Mouse (Mus musculus): ENCODE measurements around the gene Epb41l4b. TPM values are rescaled to one million over a fixed set of nuclear protein-coding genes. Genes with fewer than 3 reads are reported as not detected.

Gene Epb41l4b
- polyA plus RNA-seq, 1 experiment from 2014 or later, result 0.54 TPM

DNA sequence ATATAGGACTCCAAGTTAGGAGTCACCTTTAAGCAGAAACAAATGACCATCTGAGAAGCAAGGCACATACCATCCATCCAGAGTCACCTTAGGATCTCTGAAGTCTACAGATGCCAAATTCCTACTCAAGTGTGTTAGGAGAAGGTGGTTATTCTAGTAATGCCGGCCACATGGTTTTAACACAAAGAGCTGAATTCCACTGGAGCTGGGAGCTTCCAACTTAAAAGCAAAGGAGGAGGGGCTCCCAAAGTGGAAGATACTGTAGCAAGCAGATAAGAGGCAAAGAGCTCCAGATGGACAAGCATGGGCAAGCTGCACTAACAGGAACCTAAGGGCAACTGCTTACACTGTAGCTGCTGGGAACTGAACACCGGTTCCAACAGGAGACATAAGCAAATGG lies 76.3 kb downstream of the Epb41l4b start:
- Histone ChIP-seq H3K4me1 (peaks cover 14% of the 10 kb centered on the region), H3K4me2 (no peak overlapping the region), H3K27ac (no peak overlapping the region), H3K9ac (no peak overlapping the region), H3K9me3 (no peaks in the 10 kb centered on the region), H3K27me3 (peaks cover 7% of the 10 kb centered on the region; the same call in 1 of the 2 replicates), H3K36me3 (replicated peaks) (no peaks in the 10 kb centered on the region), H3K4me3 (replicated peaks) (no peak overlapping the region)
- ATAC-seq (ENCODE audit: low FRiP score), result no peak
- 96% methylated on average over 2 of the region's 2 CpGs for WGBS

DNA sequence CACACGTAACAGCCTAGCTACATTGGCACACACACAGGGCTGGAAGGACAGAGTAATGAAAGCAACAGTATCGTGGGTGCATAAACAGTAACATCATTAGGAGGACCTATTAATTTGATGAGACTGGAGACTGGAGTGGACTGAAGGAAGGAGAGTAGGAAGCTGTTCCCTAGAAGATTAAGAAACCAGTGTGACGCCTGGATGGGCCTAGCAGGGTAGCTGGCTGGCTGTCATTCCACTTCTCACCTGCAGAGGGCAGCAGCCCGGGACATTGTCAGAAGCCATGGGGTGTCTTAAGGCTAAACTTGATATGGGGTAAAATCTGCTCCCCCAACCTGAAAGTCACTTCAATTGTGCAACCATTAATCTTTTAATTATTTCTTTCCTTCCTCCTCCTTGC lies 78.0 kb downstream of the Epb41l4b start:
- no peaks in the 10 kb centered on the region for H3K36me3 ChIP-seq (replicated peaks)
- 0 out of 2 replicates have a peak, but pooled peaks cover 4% of the 10 kb centered on the region for H3K27me3 ChIP-seq
- no peak overlapping the region for H3K4me2 ChIP-seq
- no peak overlapping the region for H3K9ac ChIP-seq
- peak; percentile 79 for ATAC-seq (ENCODE audit: low FRiP score)
- no peak overlapping the region for H3K27ac ChIP-seq
- H3K4me1 ChIP-seq, result peaks cover 14% of the 10 kb centered on the region
- H3K4me3 ChIP-seq (replicated peaks), result no peak overlapping the region
- 28% methylated on average over 4 of the region's 4 CpGs for WGBS
- no peaks in the 10 kb centered on the region for H3K9me3 ChIP-seq

DNA sequence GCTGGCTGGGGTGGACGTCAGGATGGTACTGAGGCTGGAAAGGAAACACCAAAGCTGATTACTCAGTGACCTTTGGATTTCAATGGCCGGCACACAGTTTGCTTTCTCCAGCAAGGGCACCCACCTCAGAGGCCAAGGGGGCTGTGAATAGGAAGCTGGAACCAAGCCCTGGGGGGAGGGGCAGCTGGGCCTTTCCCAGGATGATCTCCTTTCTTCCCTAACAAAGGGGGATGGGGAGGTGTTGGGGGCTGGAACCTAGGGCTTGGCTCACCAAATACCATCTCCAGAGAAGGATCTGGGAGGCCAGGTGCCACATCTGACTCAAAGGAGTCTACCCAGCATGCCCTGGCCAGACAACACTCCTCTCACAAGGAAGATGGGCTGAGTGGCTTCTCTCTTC lies 78.4 kb downstream of the Epb41l4b start:
- Histone ChIP-seq H3K4me2 (no peak overlapping the region), H3K4me3 (replicated peaks) (no peak overlapping the region), H3K27me3 (0 out of 2 replicates have a peak, but pooled peaks cover 4% of the 10 kb centered on the region), H3K36me3 (replicated peaks) (no peaks in the 10 kb centered on the region), H3K9ac (no peak overlapping the region), H3K9me3 (no peaks in the 10 kb centered on the region), H3K27ac (no peak overlapping the region), H3K4me1 (peaks cover 14% of the 10 kb centered on the region)
- 7% methylated on average over 2 of the region's 2 CpGs for WGBS
- peak; percentile 17; the same call in 1 of the 2 replicates for ATAC-seq (ENCODE audit: low FRiP score)

DNA sequence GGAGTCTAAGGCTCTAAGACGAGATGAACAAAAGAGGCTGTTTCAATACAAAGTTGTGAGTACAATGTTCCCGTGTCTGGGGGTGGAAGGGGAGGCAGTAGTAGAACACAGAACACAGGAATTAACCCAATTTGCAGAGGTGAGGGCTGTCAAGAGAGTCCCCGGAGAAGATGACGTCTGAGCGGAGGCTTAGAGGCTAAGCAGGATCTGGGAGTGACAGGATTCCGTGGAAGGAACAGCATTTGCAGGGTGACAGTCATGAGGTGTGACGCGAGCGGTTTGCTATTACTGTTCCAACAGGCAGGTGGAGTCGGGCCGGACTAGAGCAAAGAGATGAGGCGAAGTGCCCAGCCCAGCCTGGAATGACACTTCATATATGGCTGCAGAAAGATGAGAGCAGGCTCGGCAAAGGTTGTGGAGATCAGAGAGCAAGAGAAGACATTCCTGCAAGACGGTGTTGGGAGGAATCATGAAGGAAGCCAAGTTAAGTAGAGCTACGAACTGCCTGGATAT lies 82.9 kb downstream of the Epb41l4b start:
- Histone ChIP-seq H3K4me3 (replicated peaks) (no peak overlapping the region), H3K36me3 (replicated peaks) (no peaks in the 10 kb centered on the region), H3K27ac (no peak overlapping the region), H3K9me3 (no peaks in the 10 kb centered on the region), H3K4me1 (peaks cover 14% of the 10 kb centered on the region), H3K27me3 (0 out of 2 replicates have a peak, but pooled peaks cover 1% of the 10 kb centered on the region), H3K4me2 (no peak overlapping the region), H3K9ac (no peak overlapping the region)
- WGBS, result 77% methylated on average over 15 of the region's 15 CpGs
- ATAC-seq (ENCODE audit: low FRiP score), result no peak

DNA sequence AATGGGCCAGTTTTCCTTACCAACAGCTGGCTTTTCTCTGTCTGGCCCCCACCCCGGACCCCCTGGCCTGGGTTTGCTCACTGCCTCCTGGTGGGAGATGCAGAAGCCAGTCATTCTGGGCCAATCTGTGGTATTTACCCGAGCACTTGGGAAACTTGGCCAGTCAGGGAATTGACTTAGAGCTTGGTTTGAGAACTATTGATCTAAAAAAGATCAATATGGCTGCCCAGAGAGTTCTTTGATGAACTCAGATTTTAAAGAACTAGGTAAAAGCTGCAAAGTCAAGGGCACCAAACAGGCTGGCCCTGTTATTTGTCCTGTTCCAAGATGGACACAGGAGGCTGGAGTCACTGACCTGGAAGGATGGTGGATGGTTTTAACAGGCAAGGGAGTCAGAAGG lies 84.6 kb downstream of the Epb41l4b start:
- Histone ChIP-seq H3K27ac (no peak overlapping the region), H3K4me2 (no peak overlapping the region), H3K36me3 (replicated peaks) (no peaks in the 10 kb centered on the region), H3K4me3 (replicated peaks) (no peak overlapping the region), H3K4me1 (peaks cover 2% of the 10 kb centered on the region; the same call in 1 of the 2 replicates), H3K9me3 (no peaks in the 10 kb centered on the region), H3K9ac (no peak overlapping the region), H3K27me3 (peaks cover 10% of the 10 kb centered on the region; the same call in 1 of the 2 replicates)
- WGBS, result 77% methylated on average over 2 of the region's 2 CpGs
- no peak for ATAC-seq (ENCODE audit: low FRiP score)

DNA sequence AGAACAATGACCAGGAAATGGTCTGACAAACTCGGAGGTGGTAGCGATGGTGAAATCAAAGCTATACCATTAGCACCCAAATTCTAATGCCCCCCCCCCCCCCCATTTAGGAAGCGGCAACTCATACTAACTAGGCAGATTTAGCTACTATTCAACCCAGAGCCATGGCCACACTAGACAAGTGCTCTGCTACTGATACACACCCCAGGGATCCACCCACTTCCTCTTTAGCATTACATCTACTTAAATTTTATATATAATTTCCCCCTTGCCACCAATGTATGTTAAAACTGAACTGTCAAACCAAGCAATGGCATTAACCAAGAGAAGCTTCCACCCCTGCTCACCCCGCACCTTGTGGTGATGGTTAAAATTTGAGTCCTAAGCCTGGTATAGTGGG lies 85.6 kb downstream of the Epb41l4b start:
- Histone ChIP-seq H3K9ac (no peak overlapping the region), H3K4me3 (replicated peaks) (no peak overlapping the region), H3K4me1 (peaks cover 2% of the 10 kb centered on the region; the same call in 1 of the 2 replicates), H3K27ac (no peak overlapping the region), H3K4me2 (no peak overlapping the region), H3K36me3 (replicated peaks) (no peaks in the 10 kb centered on the region), H3K27me3 (peaks cover 10% of the 10 kb centered on the region; the same call in 1 of the 2 replicates), H3K9me3 (no peaks in the 10 kb centered on the region)
- WGBS, result 92% methylated on average over 4 of the region's 4 CpGs
- no peak for ATAC-seq (ENCODE audit: low FRiP score)

DNA sequence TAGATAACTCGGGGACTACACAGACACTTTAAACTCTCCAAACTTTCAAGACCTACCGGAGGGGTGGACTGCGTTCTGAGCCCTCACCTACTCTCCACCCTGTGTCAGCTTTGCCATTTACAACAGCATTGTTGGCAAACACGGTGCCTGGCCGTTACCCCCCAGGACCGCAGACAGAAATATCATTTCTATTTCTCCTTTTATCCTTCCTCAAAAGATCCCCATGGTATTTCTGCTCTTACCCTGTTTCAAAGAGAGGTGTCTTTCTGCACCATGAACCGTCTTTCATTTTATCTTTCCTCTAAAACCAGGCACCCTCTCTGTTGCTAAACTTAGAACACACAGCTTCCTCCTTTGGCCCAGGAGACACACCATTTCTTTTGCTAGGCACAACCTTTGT lies 87.6 kb downstream of the Epb41l4b start:
- Histone ChIP-seq H3K4me1 (peaks cover 2% of the 10 kb centered on the region), H3K4me2 (no peak overlapping the region)

DNA sequence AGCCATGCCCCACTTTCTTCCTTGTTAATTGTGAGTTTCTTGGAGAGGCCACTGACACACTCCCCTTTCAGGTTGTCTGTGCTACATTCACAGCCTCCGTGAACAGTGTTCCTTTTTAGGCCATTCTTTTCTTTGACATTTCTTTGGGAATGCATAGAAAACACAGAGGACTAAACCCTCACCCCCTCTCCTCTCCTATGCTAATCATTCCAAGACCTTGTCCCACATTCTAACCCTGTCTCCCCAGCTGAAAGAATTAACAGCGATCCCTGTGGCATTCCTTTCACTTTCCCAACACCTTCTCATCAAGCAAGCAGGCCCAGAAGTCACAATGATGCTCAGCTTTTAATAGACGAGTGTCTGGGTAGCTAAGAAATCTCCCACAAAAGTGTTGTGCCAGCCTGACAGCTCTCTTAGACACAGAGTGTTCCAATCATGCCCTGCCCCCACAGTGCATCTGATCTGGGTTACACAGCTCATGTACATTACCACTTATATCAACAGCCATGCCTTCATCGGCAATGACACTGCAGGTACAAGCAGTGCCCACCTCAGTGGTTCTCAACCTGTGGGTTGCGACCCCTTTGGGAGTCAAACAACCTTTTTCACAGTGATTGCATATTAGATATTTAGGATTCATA lies 93.8 kb downstream of the Epb41l4b start:
- Histone ChIP-seq H3K27me3 (no peaks in the 10 kb centered on the region), H3K9ac (no peak overlapping the region), H3K4me3 (replicated peaks) (no peak overlapping the region), H3K36me3 (replicated peaks) (no peaks in the 10 kb centered on the region), H3K27ac (peak overlapping the region; percentile 46; the same call in 1 of the 2 replicates), H3K4me1 (peaks cover 14% of the 10 kb centered on the region), H3K4me2 (no peak overlapping the region), H3K9me3 (no peaks in the 10 kb centered on the region)
- WGBS, result 38% methylated on average over 5 of the region's 5 CpGs
- no peak for ATAC-seq (ENCODE audit: low FRiP score)

More for the DNA sequence above, 87.6 kb downstream of the Epb41l4b start:
- Histone ChIP-seq H3K4me3 (replicated peaks) (no peak overlapping the region), H3K9ac (no peak overlapping the region), H3K27me3 (peaks cover 10% of the 10 kb centered on the region; the same call in 1 of the 2 replicates), H3K27ac (no peak overlapping the region), H3K36me3 (replicated peaks) (no peaks in the 10 kb centered on the region), H3K9me3 (no peaks in the 10 kb centered on the region)
- no peak for ATAC-seq (ENCODE audit: low FRiP score)
- 75% methylated on average over 7 of the region's 7 CpGs for WGBS

DNA sequence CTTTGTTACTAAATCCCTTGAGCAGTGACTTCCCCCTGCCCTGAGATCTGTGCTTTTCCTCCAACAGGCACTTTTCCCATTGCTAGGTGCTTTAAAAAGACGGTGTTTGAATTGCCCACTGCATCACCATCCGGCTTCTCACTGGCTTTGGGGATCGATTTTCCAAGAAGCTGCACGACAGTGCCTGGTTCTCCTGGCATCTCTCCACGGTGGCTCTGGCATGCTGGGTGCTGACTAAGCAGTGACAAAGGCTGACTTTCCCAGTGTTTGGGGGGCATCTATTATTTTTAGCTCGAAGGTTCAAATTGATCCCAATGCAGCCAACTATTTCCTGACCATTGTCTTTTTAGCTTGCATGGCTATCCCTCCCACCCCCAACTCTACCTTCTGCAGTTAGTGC lies 94.7 kb downstream of the Epb41l4b start:
- Histone ChIP-seq H3K4me1 (peaks cover 14% of the 10 kb centered on the region), H3K36me3 (replicated peaks) (no peaks in the 10 kb centered on the region), H3K4me3 (replicated peaks) (no peak overlapping the region), H3K4me2 (no peak overlapping the region), H3K9ac (no peak overlapping the region), H3K9me3 (no peaks in the 10 kb centered on the region), H3K27me3 (no peaks in the 10 kb centered on the region), H3K27ac (no peak overlapping the region)
- 58% methylated on average over 6 of the region's 6 CpGs for WGBS
- no peak for ATAC-seq (ENCODE audit: low FRiP score)

DNA sequence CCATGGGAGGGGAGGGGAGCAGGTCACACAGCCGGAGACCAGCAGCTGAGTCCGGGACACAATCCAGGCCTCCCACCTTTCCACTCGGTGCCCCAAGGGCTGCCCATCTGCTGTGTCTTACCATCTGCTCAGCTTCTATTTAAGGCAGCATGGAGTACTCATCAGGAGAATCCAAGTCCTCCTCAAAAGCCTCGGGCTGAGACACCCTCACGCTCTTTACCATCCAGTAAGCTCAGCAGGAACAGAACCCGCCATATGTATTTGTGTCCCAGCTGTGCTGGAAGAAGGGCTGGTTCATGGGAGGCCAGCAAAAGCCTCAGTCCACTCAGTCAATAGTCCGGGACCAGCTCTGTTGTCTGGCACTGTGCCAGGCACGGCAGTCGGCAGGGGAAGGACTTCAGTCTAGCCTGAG lies 97.1 kb downstream of the Epb41l4b start:
- 0 out of 2 replicates have a peak, but pooled peaks have one; percentile 11 for ATAC-seq (ENCODE audit: low FRiP score)
- peaks cover 1% of the 10 kb centered on the region; the same call in 1 of the 2 replicates for H3K9me3 ChIP-seq
- no peak overlapping the region for H3K4me2 ChIP-seq
- H3K27me3 ChIP-seq, result no peaks in the 10 kb centered on the region
- no peaks in the 10 kb centered on the region for H3K36me3 ChIP-seq (replicated peaks)
- peaks cover 14% of the 10 kb centered on the region for H3K4me1 ChIP-seq
- 65% methylated on average over 9 of the region's 9 CpGs for WGBS
- H3K27ac ChIP-seq, result no peak overlapping the region
- no peak overlapping the region for H3K4me3 ChIP-seq (replicated peaks)
- no peak overlapping the region for H3K9ac ChIP-seq

DNA sequence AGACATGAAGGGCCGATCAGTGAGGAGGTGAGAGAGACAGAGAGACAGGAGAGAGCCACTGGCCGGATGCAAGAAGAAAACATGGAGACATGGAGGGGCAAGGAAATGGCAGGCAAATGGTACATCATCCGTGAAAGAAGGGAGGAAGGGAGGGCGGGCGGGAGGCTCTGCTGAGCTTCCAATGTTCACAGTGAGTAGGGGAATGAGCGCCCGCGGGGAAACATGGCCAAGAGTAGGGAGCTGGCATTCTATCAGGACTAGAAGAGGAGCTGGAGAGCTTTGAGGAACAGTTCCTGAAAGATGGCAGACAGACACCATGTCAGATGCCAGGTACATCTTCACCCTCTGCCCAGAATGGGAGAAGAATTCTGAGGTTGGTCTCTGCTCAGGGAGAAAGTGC lies 99.6 kb downstream of the Epb41l4b start:
- Histone ChIP-seq H3K27ac (no peak overlapping the region), H3K9ac (no peak overlapping the region), H3K4me3 (replicated peaks) (no peak overlapping the region), H3K4me1 (peaks cover 16% of the 10 kb centered on the region), H3K9me3 (peaks cover 3% of the 10 kb centered on the region; the same call in 1 of the 2 replicates), H3K27me3 (no peaks in the 10 kb centered on the region), H3K36me3 (replicated peaks) (no peaks in the 10 kb centered on the region), H3K4me2 (no peak overlapping the region)
- ATAC-seq (ENCODE audit: low FRiP score), result no peak
- WGBS, result 96% methylated on average over 8 of the region's 8 CpGs

DNA sequence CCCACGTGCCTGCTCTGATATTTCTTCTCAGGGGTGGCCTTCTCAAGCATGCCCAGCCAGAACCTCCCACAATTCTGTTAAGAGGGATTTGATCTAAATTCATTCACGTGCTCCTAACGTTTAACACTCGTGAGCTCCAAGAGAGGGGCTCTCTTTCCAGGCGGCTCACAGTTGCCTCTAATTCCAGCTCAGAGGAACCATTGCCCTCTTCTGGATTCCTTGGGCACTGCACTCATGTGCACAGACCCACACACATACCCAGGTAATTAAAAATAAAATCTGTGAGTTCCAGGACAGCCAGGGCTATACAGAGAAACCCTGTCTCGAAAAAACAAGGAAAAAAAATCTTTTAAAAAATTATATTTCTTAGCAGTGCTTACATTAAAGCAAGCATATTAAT lies 101.6 kb downstream of the Epb41l4b start:
- Histone ChIP-seq H3K27ac (no peak overlapping the region), H3K9ac (no peak overlapping the region), H3K4me1 (peaks cover 14% of the 10 kb centered on the region), H3K4me3 (replicated peaks) (no peak overlapping the region), H3K36me3 (replicated peaks) (no peaks in the 10 kb centered on the region), H3K4me2 (no peak overlapping the region), H3K27me3 (peaks cover 4% of the 10 kb centered on the region; the same call in 1 of the 2 replicates), H3K9me3 (peaks cover 3% of the 10 kb centered on the region; the same call in 1 of the 2 replicates)
- WGBS, result 91% methylated on average over 6 of the region's 6 CpGs
- ATAC-seq (ENCODE audit: low FRiP score), result no peak

DNA sequence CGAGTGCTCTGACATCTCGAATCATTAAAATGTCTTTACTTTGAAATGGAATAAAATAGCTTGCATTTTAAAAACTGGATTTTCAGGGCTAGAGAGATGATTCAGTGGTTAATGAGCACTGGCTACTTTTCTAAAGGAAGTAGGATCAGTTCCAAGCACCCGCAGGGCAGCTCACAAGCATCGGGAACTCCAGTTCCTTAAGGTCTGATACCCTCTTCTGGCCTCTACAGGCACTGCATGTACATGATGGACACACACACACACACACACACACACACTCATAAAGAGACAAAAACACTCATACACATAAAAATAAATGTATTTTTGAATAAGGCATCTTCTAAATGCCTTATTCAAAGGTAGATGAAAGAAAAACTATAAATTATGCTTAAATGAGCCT lies 102.0 kb downstream of the Epb41l4b start:
- no peak overlapping the region for H3K27ac ChIP-seq
- peaks cover 4% of the 10 kb centered on the region; the same call in 1 of the 2 replicates for H3K27me3 ChIP-seq
- ATAC-seq (ENCODE audit: low FRiP score), result no peak
- no peak overlapping the region for H3K4me2 ChIP-seq
- H3K9me3 ChIP-seq, result peaks cover 3% of the 10 kb centered on the region; the same call in 1 of the 2 replicates
- 92% methylated on average over 4 of the region's 4 CpGs for WGBS
- peaks cover 14% of the 10 kb centered on the region for H3K4me1 ChIP-seq
- no peak overlapping the region for H3K9ac ChIP-seq
- no peaks in the 10 kb centered on the region for H3K36me3 ChIP-seq (replicated peaks)
- H3K4me3 ChIP-seq (replicated peaks), result no peak overlapping the region

Data from forebrain, embryonic 12.5 days (tissue).